Mouse (Mus musculus) G1E-ER4 (cell line): Measurements from ENCODE around the gene Ano7. TPM values are rescaled to one million over a fixed set of nuclear protein-coding genes. Genes with fewer than 3 reads are reported as not detected.

ENCODE experiments used
- GATA1 ChIP-seq: IDR thresholded peaks from one replicate; pipeline ENCODE4 v1.8.0; 2012; ENCODE audit warnings: low read length, inconsistent platforms
- polyA plus RNA-seq: library from polyadenylated mRNA; stranded (reverse); fragments of >175 nt; gene quantifications from 2 replicates; pipeline ENCODE4 v1.2.3, GENCODE M21; 2012

The Ano7 gene
- polyA plus RNA-seq, 1 experiment, result not detected

- TF ChIP-seq GATA1, result no peak
These were observed 58.4 kb downstream of the Ano7 start for GRCm38 (mm10) chr1:93432087-93432486.

- no peak for TF ChIP-seq GATA1
These were observed 65.6 kb downstream of the Ano7 start for GRCm38 (mm10) chr1:93439321-93439720.

- TF ChIP-seq GATA1, result no peak
These were observed 70.8 kb downstream of the Ano7 start for GRCm38 (mm10) chr1:93444405-93445110.

- TF ChIP-seq GATA1, result no peak
These were observed 71.5 kb downstream of the Ano7 start for GRCm38 (mm10) chr1:93445111-93445821.

- no peak for TF ChIP-seq GATA1
These were observed 72.1 kb downstream of the Ano7 start for GRCm38 (mm10) chr1:93445822-93446162.

GRCm38 (mm10) chr1:93453721-93454255 lies 80.1 kb downstream of the Ano7 start:
- no peak for TF ChIP-seq GATA1

Other genes starting within 250 kb of the Ano7 start
- gene Agxt, start 238.7 kb upstream of the Ano7 start, polyA plus RNA-seq, result not detected in 2 replicates
- gene 2310007B03Rik, start 213.0 kb upstream of the Ano7 start, polyA plus RNA-seq, result not detected in 2 replicates
- not detected in 2 replicates for gene Crocc2, start 205.2 kb upstream of the Ano7 start, polyA plus RNA-seq
- gene Sned1, start 138.1 kb upstream of the Ano7 start, polyA plus RNA-seq, result not detected in 2 replicates
- gene Mterf4, start 68.0 kb upstream of the Ano7 start, polyA plus RNA-seq, result 5.1 and 6.1 TPM in 2 replicates
- gene Ppp1r7, start 31.1 kb upstream of the Ano7 start, polyA plus RNA-seq, result 17.1 and 70.5 TPM in 2 replicates
- 4.0 and 7.8 TPM in 2 replicates for gene Pask, start 30.4 kb upstream of the Ano7 start, polyA plus RNA-seq
- 56.3 and 58.6 TPM in 2 replicates for gene Hdlbp, start 104.9 kb downstream of the Ano7 start, polyA plus RNA-seq
- 2.2 and 2.5 TPM in 2 replicates for gene Farp2, start 138.1 kb downstream of the Ano7 start, polyA plus RNA-seq